Mouse (Mus musculus) kidney, embryonic 15.5 days (tissue): Measurements from ENCODE around the gene Kcnq2. TPM values are rescaled to one million over a fixed set of nuclear protein-coding genes. Genes with fewer than 3 reads are reported as not detected.
A peak's percentile ranks its signal among the peaks of the same experiment; 100 is the strongest.

ENCODE experiments used
- ATAC-seq: fragments of 200-750 bp; cut with Nextera tagmentation; replicated peaks from 2 replicates; pipeline ENCODE4 v1.8.0; 2017; ENCODE audit warnings: moderate TSS enrichment; ENCODE audit not compliant: low FRiP score
- H3K27ac ChIP-seq: fragments of 300-500 bp; sonication (generic); 2 replicates; pipeline ENCODE4 v1.5.1; 2015; ENCODE audit warnings: mild to moderate bottlenecking, inconsistent platforms
- H3K27me3 ChIP-seq: fragments of 300-500 bp; sonication (generic); 2 replicates; pipeline ENCODE4 v1.6.1; 2015; ENCODE audit warnings: inconsistent platforms
- H3K36me3 ChIP-seq: fragments of 300-500 bp; sonication (generic); 2 replicates; pipeline ENCODE4 v1.6.1; 2015; ENCODE audit warnings: inconsistent platforms
- H3K4me1 ChIP-seq: fragments of 300-500 bp; sonication (generic); 2 replicates; pipeline ENCODE4 v1.6.1; 2015; ENCODE audit warnings: inconsistent platforms
- H3K4me2 ChIP-seq: fragments of 300-500 bp; sonication (generic); 2 replicates; pipeline ENCODE4 v1.6.1; 2015; ENCODE audit warnings: moderate library complexity, mild to moderate bottlenecking, inconsistent platforms
- H3K4me3 ChIP-seq: fragments of 300-500 bp; sonication (generic); replicated peaks from 2 replicates; pipeline ENCODE4 v1.5.1; 2015; ENCODE audit warnings: mild to moderate bottlenecking, inconsistent platforms
- H3K9ac ChIP-seq: fragments of 300-500 bp; sonication (generic); 2 replicates; pipeline ENCODE4 v1.6.1; 2015; ENCODE audit warnings: mild to moderate bottlenecking, inconsistent platforms
- H3K9me3 ChIP-seq: fragments of 300-500 bp; sonication (generic); replicated peaks from 2 replicates; pipeline ENCODE4 v1.6.1; 2016; ENCODE audit warnings: inconsistent platforms
- WGBS: fragments of 180-500 bp; shearing (Covaris S2); methylation state at CpG from one replicate; pipeline ENCODE4 v1.1.7; 2015; ENCODE audit warnings: mixed read lengths; 5-methylcytosine and 5-hydroxymethylcytosine counted together
- polyA plus RNA-seq: library from polyadenylated mRNA; unstranded; fragments of >200 nt; fragmentation: Nextera tagmentation; extraction: Ambion mirVana; gene quantifications from 2 replicates; pipeline ENCODE4 v1.2.1, GENCODE M21; 2015

Kcnq2 gene
- polyA plus RNA-seq, 1 experiment from 2014 or later, result 0.68 TPM

DNA sequence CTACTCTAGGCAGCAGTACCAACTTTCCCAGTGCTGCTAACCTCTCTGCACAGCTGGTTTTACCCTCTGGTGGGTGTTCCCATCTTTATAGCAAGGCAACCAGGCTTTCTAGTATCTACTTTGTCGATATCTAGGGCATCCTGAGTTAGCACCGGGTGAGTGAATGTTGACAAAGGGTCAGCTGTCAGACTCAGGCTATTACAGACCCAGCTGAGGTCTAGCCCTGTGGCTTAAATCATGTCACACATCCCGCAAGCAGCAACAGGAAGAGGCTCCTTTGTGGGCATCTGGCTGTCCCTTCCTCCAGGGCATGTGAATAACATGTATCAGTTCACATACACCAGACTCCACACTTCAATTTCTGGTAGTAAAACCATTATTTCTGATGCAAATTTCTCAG lies 76.9 kb downstream of the Kcnq2 start:
- 9% methylated on average over 3 of the region's 3 CpGs for WGBS
- no peaks in the 10 kb centered on the region for H3K36me3 ChIP-seq
- no peak for ATAC-seq
- no peak overlapping the region for H3K9ac ChIP-seq
- no peak overlapping the region for H3K4me2 ChIP-seq
- peaks cover 9% of the 10 kb centered on the region; the same call in 1 of the 2 replicates for H3K27me3 ChIP-seq
- no peak overlapping the region for H3K4me3 ChIP-seq
- no peak overlapping the region for H3K27ac ChIP-seq
- H3K4me1 ChIP-seq, result peaks cover 9% of the 10 kb centered on the region; the same call in 1 of the 2 replicates
- no peaks in the 10 kb centered on the region for H3K9me3 ChIP-seq

DNA sequence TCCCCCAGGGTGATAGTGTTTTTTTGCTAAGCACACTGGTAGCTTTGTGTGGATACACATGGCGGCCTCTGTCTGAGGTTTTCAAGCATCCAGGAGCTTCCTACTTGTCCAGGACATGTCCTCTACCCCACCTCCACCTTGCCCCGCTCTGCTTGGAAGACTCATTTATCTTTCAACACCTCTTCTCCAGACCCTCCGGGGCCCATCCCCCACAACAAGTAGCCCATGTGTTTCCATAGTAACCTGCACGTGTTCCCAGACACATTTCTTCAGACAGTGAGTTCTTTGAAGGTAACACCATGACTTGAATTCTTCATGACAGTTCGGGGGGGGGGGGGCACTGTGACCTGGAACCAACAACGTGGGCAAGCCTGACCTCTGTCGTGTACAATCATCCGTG lies 77.8 kb downstream of the Kcnq2 start:
- ATAC-seq, result no peak
- H3K4me1 ChIP-seq, result peaks cover 9% of the 10 kb centered on the region; the same call in 1 of the 2 replicates

DNA sequence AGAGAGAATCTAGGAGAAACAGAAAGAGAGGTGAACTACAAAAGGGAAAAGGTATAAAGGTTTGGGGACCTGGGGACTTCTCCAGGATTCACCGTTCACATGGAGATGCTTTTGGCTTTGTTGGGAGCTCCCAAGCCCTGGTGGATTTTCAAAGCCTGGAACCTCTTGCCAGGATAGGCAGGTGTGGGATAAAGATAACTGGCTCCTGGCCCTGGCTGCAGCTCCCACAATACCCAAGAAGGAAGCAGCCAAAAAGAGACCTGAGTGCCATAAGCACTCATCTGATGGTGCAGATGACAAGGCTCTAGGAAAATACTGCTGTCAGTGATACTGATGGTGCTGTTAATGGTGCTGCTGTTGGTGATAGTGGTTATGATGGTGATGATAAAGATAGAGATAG lies 82.9 kb downstream of the Kcnq2 start:
- 89% methylated on average over 1 of the region's 1 CpGs for WGBS
- H3K9me3 ChIP-seq, result no peaks in the 10 kb centered on the region
- no peak overlapping the region for H3K27ac ChIP-seq
- no peak overlapping the region for H3K9ac ChIP-seq
- H3K36me3 ChIP-seq, result no peaks in the 10 kb centered on the region
- peaks cover 8% of the 10 kb centered on the region; the same call in 1 of the 2 replicates for H3K27me3 ChIP-seq
- 0 out of 2 replicates have a peak, but pooled peaks cover 5% of the 10 kb centered on the region for H3K4me1 ChIP-seq
- no peak overlapping the region for H3K4me2 ChIP-seq
- ATAC-seq, result no peak
- H3K4me3 ChIP-seq, result no peak overlapping the region

More for the DNA sequence above, 77.8 kb downstream of the Kcnq2 start:
- Histone ChIP-seq H3K4me2 (no peak overlapping the region), H3K9ac (no peak overlapping the region), H3K27me3 (peaks cover 9% of the 10 kb centered on the region; the same call in 1 of the 2 replicates), H3K27ac (no peak overlapping the region), H3K9me3 (no peaks in the 10 kb centered on the region), H3K4me3 (no peak overlapping the region), H3K36me3 (no peaks in the 10 kb centered on the region)
- WGBS, result 30% methylated on average over 8 of the region's 8 CpGs

DNA sequence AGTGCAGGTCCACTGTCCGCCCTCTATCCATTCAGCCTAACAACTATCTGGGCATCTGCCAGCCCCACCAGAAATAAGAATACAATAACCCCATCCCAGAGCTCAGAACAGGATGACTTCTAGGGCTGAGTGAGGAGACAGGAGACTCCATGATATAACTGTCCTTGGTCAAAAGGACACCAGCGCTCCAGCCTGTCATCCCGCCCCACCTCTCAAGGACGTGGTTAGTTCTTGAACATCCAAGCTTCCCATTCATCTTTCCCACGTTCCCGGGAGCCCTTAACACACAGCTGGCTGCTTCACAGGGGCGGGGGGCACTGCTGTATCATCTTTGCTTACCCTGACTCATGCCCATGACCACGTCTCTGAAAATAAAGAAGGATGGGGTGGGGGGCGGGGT lies 86.1 kb downstream of the Kcnq2 start:
- Histone ChIP-seq H3K4me2 (no peak overlapping the region), H3K4me1 (peaks cover 7% of the 10 kb centered on the region), H3K27me3 (peaks cover 3% of the 10 kb centered on the region; the same call in 1 of the 2 replicates), H3K4me3 (no peak overlapping the region), H3K36me3 (no peaks in the 10 kb centered on the region), H3K9ac (no peak overlapping the region), H3K27ac (no peak overlapping the region), H3K9me3 (no peaks in the 10 kb centered on the region)
- WGBS, result 73% methylated on average over 9 of the region's 9 CpGs
- no peak for ATAC-seq

DNA sequence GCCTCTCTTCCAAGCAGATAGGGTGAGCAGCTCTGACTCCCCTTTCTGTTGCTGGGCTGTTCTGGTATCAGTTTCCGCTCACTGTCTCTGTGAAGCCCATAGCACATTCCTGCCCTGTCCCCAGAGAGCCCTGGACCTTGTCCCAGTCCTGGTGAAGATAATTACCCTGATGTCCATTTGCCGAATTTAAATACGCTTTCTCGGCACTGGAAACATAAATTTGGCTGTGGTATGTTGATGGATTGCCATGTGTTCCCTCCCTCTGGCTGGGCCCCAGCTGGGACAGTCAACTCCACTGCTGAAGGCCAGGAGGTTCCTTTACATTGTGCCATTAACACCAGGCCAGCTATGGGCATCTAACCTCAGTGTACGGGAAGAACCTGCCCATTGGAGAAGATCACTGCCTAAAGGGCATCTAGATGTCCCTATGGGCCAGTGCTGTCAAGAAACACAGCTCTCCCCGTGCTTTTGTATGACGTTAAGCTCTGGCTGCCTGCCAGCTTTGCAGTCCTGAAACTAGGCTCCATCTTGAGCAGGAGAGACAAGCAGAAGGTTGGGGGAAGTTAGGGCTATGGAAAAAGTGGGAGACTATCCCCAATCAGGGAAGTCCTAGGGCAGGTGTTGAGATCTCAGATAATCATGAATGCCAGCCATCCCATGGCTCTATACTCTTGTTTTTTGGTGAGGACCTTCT lies 86.7 kb downstream of the Kcnq2 start:
- Histone ChIP-seq H3K36me3 (no peaks in the 10 kb centered on the region), H3K4me2 (no peak overlapping the region), H3K4me3 (no peak overlapping the region), H3K27me3 (peaks cover 3% of the 10 kb centered on the region; the same call in 1 of the 2 replicates), H3K9ac (no peak overlapping the region), H3K4me1 (peaks cover 13% of the 10 kb centered on the region), H3K9me3 (no peaks in the 10 kb centered on the region), H3K27ac (no peak overlapping the region)
- WGBS, result 45% methylated on average over 7 of the region's 7 CpGs
- ATAC-seq, result no peak; the same call in 1 of the 2 replicates

DNA sequence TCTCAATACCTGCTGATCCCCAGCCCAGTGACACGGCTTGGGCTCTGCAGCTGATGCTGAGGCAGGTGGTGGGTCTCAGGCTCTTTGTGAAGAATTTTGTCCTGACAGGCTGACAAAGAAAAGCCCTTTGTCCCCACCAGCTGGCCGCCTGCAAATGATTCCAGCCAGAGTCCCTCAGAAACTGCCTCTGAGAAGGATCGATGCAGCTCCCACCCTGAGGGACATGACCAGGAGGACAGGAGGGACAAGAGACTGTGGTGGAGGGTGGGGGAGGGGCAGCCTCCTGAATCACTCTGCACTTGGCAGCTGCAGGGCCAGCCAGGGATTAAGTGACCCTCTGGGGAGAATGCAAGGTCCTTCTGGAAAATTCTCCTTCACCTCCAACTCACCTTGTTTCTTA lies 91.1 kb downstream of the Kcnq2 start:
- no peak overlapping the region for H3K4me3 ChIP-seq
- WGBS, result 18% methylated on average over 3 of the region's 3 CpGs
- no peaks in the 10 kb centered on the region for H3K9me3 ChIP-seq
- H3K36me3 ChIP-seq, result no peaks in the 10 kb centered on the region
- H3K4me1 ChIP-seq, result peaks cover 37% of the 10 kb centered on the region
- peaks cover 35% of the 10 kb centered on the region for H3K27me3 ChIP-seq
- ATAC-seq, result no peak
- peak overlapping the region; percentile 45; the same call in 1 of the 2 replicates for H3K27ac ChIP-seq
- H3K9ac ChIP-seq, result no peak overlapping the region
- no peak overlapping the region for H3K4me2 ChIP-seq

DNA sequence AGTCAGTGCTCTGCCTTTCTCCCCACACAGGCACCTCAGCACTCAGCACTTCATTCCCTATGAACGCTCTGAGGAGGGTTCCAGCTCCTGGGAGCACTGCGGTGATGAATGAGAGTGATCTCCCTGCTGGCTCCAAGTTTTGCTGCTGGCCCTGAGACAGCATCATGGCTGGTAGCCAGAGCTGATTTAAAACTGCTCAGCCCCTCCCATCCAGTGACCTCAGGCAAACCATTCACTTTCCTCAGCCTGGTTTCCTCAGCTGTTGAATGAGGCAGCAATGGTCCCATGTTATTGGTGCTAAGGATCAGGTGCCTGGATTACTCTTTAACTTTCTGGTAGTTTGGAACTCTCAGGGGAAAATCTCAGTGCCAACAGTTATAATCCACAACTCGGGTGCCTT lies 91.7 kb downstream of the Kcnq2 start, which contains the start of gene Chrna4:
Gene Chrna4 (minus strand): TSS at position 110 of the 400 bp plus-strand sequence.
- Histone ChIP-seq H3K9me3 (no peaks in the 10 kb centered on the region), H3K9ac (no peak within 1 kb of the TSS), H3K27ac (peak within 1 kb of the TSS; percentile 45; the same call in 1 of the 2 replicates), H3K4me2 (no peak within 1 kb of the TSS), H3K27me3 (peaks cover 41% of the 10 kb centered on the region), H3K4me1 (peaks cover 41% of the 10 kb centered on the region), H3K4me3 (no peak within 1 kb of the TSS), H3K36me3 (no peaks in the 10 kb centered on the region)
- ATAC-seq, result no peak
- 46% methylated on average over 3 of the region's 3 CpGs for WGBS

DNA sequence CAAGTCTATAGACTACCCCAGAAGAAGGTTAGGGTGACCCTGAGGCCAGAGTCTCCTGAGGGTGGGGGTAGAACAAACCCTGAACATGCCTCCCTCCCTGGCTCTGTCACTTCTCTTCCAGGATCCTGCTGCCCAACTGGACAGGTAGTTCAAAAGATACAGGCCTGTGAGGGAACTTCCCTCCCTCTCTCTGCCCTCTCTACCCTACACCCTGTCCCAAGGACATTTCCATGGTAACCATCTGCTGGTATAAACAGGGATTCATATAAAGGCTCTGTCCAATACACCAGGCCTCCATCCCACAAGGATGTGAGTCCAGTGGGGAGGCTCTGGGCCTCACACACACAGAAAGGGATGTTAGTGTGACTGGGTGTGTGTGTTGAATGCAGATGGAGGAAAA lies 92.7 kb downstream of the Kcnq2 start:
- Histone ChIP-seq H3K9ac (no peak overlapping the region), H3K4me1 (peaks cover 45% of the 10 kb centered on the region), H3K36me3 (no peaks in the 10 kb centered on the region), H3K9me3 (no peaks in the 10 kb centered on the region), H3K4me3 (no peak overlapping the region), H3K27me3 (peaks cover 52% of the 10 kb centered on the region), H3K4me2 (no peak overlapping the region), H3K27ac (no peak overlapping the region)
- ATAC-seq, result 0 out of 2 replicates have a peak, but pooled peaks have one; percentile 23

DNA sequence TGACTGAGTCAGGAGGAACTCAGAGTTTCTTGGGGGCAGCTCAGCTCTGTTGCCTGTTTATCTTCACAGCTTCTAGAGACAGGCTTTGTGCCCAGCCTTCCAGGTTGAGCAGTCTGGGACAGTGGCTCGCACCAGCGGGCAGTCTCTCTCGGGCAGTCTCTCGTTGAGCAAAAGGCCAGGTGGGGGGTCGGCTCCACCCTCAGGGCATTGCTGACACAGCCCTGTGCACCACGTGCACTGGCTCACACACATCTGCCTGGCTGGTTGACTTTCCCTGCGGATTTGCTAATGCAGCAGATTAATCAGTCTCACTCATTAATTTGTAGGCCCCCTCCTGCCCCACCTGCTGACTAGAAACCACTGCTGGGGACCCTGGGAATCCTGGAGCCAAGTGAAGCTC lies 93.2 kb downstream of the Kcnq2 start:
- Histone ChIP-seq H3K4me2 (no peak overlapping the region), H3K27ac (no peak overlapping the region), H3K4me1 (peaks cover 45% of the 10 kb centered on the region), H3K9me3 (no peaks in the 10 kb centered on the region), H3K4me3 (no peak overlapping the region), H3K9ac (no peak overlapping the region), H3K36me3 (no peaks in the 10 kb centered on the region), H3K27me3 (peaks cover 56% of the 10 kb centered on the region)
- ATAC-seq, result peak; percentile 50
- 9% methylated on average over 7 of the region's 7 CpGs for WGBS

DNA sequence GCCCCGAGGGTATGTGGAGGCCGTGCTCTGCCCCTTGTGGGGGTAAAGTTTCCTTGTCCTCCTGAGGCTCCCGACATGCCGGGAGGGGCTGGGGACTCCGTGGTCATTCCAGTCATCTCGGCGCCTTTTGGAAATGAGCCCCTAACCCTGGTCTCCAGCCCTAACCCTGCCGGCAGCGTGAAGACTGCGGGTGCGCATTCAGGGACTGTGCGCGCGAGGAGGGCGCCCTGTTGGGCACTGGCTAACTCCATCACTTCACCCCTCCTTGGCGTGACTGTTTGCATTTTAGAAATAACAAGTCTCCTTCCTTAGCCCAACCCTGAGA lies 95.8 kb downstream of the Kcnq2 start:
- Histone ChIP-seq H3K36me3 (no peaks in the 10 kb centered on the region), H3K9ac (peak overlapping the region; percentile 53), H3K4me1 (peaks cover 45% of the 10 kb centered on the region), H3K4me3 (peak overlapping the region; percentile 67), H3K27ac (no peak overlapping the region), H3K4me2 (peak overlapping the region; percentile 99), H3K27me3 (peaks cover 69% of the 10 kb centered on the region), H3K9me3 (no peaks in the 10 kb centered on the region)
- ATAC-seq, result 0 out of 2 replicates have a peak, but pooled peaks have one; percentile 27
- under 1% methylated on average over 14 of the region's 16 CpGs for WGBS

DNA sequence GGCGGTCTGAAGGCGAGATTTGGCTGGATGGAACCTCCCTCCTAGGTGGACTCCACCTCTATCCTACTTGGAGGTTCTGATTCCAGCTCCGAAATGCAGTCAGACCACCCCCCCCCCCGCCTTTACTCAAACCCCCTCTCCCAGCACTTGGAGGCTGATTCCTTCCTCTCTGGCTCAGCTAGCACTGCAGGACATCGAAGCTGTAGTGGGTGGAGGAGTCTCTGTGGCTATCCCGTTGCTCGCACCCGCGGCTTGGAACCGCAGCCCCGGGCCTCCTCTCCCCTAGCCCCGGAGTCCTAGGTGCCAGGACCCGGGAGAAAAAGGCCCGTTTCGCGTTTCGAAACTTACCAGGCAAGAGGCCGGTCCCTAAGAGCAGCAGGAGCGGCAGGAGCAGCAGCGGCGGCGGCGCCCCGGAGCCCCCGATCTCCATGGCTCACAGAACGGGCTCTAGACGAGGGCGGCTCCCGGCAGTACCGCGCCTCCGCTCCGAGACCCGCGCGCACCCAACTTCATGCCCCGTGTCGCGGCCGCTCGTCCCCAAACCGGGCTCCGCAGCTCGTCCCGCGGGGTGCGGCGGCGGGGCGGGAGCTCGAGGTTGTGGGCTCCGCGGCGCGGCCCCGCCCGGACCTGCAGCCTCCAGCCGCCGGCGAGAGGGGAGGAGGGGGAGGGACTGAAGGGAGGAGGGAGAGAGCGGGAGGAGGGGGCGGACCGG lies 96.3 kb downstream of the Kcnq2 start:
- ATAC-seq, result peak; percentile 61
- Histone ChIP-seq H3K27me3 (peaks cover 69% of the 10 kb centered on the region), H3K9me3 (no peaks in the 10 kb centered on the region), H3K4me2 (peak overlapping the region; percentile 99), H3K4me1 (peaks cover 41% of the 10 kb centered on the region), H3K36me3 (no peaks in the 10 kb centered on the region), H3K4me3 (peak overlapping the region; percentile 67), H3K27ac (no peak overlapping the region), H3K9ac (peak overlapping the region; percentile 53)
- WGBS, result under 1% methylated on average over 57 of the region's 63 CpGs

DNA sequence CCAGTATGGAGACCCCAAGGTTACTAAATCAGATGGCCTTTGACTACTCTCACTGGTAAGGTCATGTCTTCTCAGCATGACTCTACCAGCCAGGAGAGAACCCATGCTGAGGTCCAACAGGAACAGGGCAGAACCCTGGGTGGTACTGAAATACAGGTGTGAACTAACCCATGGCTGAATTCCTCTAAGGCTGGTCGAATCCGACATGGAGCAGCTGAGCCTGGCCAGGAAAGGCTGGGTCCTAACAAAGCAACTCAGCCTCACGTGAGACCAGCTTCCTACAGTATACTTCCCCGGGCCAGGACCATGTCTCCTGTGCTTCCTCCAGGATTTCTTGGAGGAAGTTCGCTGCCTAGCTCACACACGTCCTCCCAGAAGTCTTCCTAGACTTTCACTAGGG lies 98.5 kb downstream of the Kcnq2 start:
- Histone ChIP-seq H3K4me2 (no peak overlapping the region), H3K27me3 (peaks cover 59% of the 10 kb centered on the region), H3K27ac (no peak overlapping the region)

More for the DNA sequence above, 98.5 kb downstream of the Kcnq2 start:
- WGBS, result 75% methylated on average over 6 of the region's 6 CpGs
- H3K9me3 ChIP-seq, result no peaks in the 10 kb centered on the region
- ATAC-seq, result no peak
- no peaks in the 10 kb centered on the region for H3K36me3 ChIP-seq
- no peak overlapping the region for H3K4me3 ChIP-seq
- H3K4me1 ChIP-seq, result peaks cover 21% of the 10 kb centered on the region
- H3K9ac ChIP-seq, result no peak overlapping the region
